Mouse (Mus musculus) bone marrow macrophage, adult 2 months (primary cell): Measurements from ENCODE around the gene Pagr1a. TPM values are rescaled to one million over a fixed set of nuclear protein-coding genes. Genes with fewer than 3 reads are reported as not detected.

Experiments used
- H3K27ac ChIP-seq: 2 replicates; pipeline ENCODE4 v1.5.1; 2012; ENCODE audit warnings: low read depth, low read length; ENCODE audit not compliant: insufficient read depth
- H3K4me1 ChIP-seq: 2 replicates; pipeline ENCODE4 v1.6.1; 2012; ENCODE audit warnings: low read length; ENCODE audit not compliant: control insufficient read depth, insufficient read depth
- H3K4me3 ChIP-seq: 2 replicates; pipeline ENCODE4 v1.5.1; 2012; ENCODE audit warnings: mild to moderate bottlenecking, low read length, moderate library complexity; ENCODE audit not compliant: insufficient read depth
- CTCF ChIP-seq: IDR thresholded peaks from 2 replicates; pipeline ENCODE4 v1.5.1; 2012; ENCODE audit warnings: low read depth, mild to moderate bottlenecking, low read length, moderate library complexity
- POLR2A ChIP-seq: IDR thresholded peaks from 2 replicates; pipeline ENCODE4 v1.6.1; 2012; ENCODE audit warnings: mild to moderate bottlenecking, low read depth, low read length, borderline replicate concordance
- polyA plus RNA-seq: library from polyadenylated mRNA; stranded (reverse); fragments of >200 nt; gene quantifications from 2 replicates; pipeline ENCODE4 v1.2.4, GENCODE M21; 2012; ENCODE audit not compliant: missing spikeins, insufficient read depth, insufficient read length

The Pagr1a gene
- polyA plus RNA-seq: 20.3 and 22.2 TPM in 2 replicates

GRCm38 (mm10) chr7:127016971-127017949 lies at the start of gene Pagr1a:
Pagr1a (minus strand) TSS chr7:127017352.
- Histone ChIP-seq H3K27ac (peak within 1 kb of the TSS; percentile 84), H3K4me1 (peaks cover 27% of the 10 kb centered on the region), H3K4me3 (peak within 1 kb of the TSS; percentile 74)
- TF ChIP-seq CTCF (peak; percentile 99), POLR2A (no peak)

- Histone ChIP-seq H3K4me3 (no peak overlapping the region), H3K27ac (no peak overlapping the region), H3K4me1 (no peaks in the 10 kb centered on the region)
- no peak for TF ChIP-seq POLR2A
- no peak for TF ChIP-seq CTCF
Measured at GRCm38 (mm10) chr7:127066317-127066716, 49.2 kb upstream of the Pagr1a start.

GRCm38 (mm10) chr7:127065538-127065937 lies 48.4 kb upstream of the Pagr1a start:
- H3K4me3 ChIP-seq: no peak overlapping the region
- H3K4me1 ChIP-seq: no peaks in the 10 kb centered on the region
- no peak overlapping the region for H3K27ac ChIP-seq
- TF ChIP-seq CTCF (no peak), POLR2A (no peak)

GRCm38 (mm10) chr7:127055026-127055585 lies 38.0 kb upstream of the Pagr1a start:
- no peak overlapping the region for H3K4me3 ChIP-seq
- TF ChIP-seq CTCF (no peak), POLR2A (no peak)
- H3K27ac ChIP-seq: no peak overlapping the region
- H3K4me1 ChIP-seq: peaks cover 2% of the 10 kb centered on the region; the same call in 1 of the 2 replicates

GRCm38 (mm10) chr7:127041851-127042672 lies 24.9 kb upstream of the Pagr1a start, which contains the start of gene Kif22:
Kif22 (minus strand) TSS chr7:127042471.
- Histone ChIP-seq H3K27ac (peak within 1 kb of the TSS; percentile 36), H3K4me3 (peak within 1 kb of the TSS; percentile 74)

GRCm38 (mm10) chr7:127031244-127031643 lies 14.1 kb upstream of the Pagr1a start:
- H3K4me1 ChIP-seq: peaks cover 10% of the 10 kb centered on the region
- no peak overlapping the region for H3K4me3 ChIP-seq
- H3K27ac ChIP-seq: no peak overlapping the region
- TF ChIP-seq POLR2A (no peak), CTCF (no peak)

More at GRCm38 (mm10) chr7:127041851-127042672, 24.9 kb upstream of the Pagr1a start, which contains the start of gene Kif22:
- TF ChIP-seq CTCF (no peak), POLR2A (no peak)
- peaks cover 8% of the 10 kb centered on the region; the same call in 1 of the 2 replicates for H3K4me1 ChIP-seq

- Histone ChIP-seq H3K27ac (no peak overlapping the region), H3K4me3 (no peak overlapping the region), H3K4me1 (peaks cover 10% of the 10 kb centered on the region)
- TF ChIP-seq CTCF (no peak), POLR2A (no peak)
Measured at GRCm38 (mm10) chr7:127030172-127030571, 13.0 kb upstream of the Pagr1a start.

GRCm38 (mm10) chr7:127027885-127028284 lies 10.7 kb upstream of the Pagr1a start:
- Histone ChIP-seq H3K4me3 (peak overlapping the region; percentile 62), H3K27ac (peak overlapping the region; percentile 91), H3K4me1 (peaks cover 19% of the 10 kb centered on the region)
- no peak for TF ChIP-seq CTCF

- peak within 1 kb of the TSS; percentile 94 for H3K27ac ChIP-seq
- peaks cover 26% of the 10 kb centered on the region for H3K4me1 ChIP-seq
- no peak for TF ChIP-seq CTCF
- no peak; the same call in 1 of the 2 replicates for TF ChIP-seq POLR2A
- H3K4me3 ChIP-seq: peak within 1 kb of the TSS; percentile 76
Measured at GRCm38 (mm10) chr7:127026984-127027726, 10.0 kb upstream of the Pagr1a start, which contains the start of gene Maz. Maz (minus strand) TSS chr7:127027037.
